Mouse (Mus musculus): ENCODE data around the gene Glt1d1. TPM values are rescaled to one million over a fixed set of nuclear protein-coding genes. Genes with fewer than 3 reads are reported as not detected.
A peak's percentile ranks its signal among the peaks of the same experiment; 100 is the strongest.
"Not testable (repeated sequence)": the region's sequence is repeated elsewhere in the genome, so short reads cannot be mapped to it uniquely, and the experiment has no call there.

The Glt1d1 gene
- total RNA-seq, 1 experiment, result 12.3 TPM

GRCm38 (mm10) chr5:127705976-127706375 is 73.9 kb downstream of the Glt1d1 start:
- in situ Hi-C loops (cut with MboI; ENCODE audit: low sequenced_read_pairs in 2 of 2, unreplicated experiment in 2 of 2), result no loop called here
- Histone ChIP-seq H3K9me3 (ENCODE audit: control insufficient read depth, insufficient read depth, low read depth, low read length) (no peaks in the 10 kb centered on the region), H3K9ac (ENCODE audit: insufficient read depth, low read depth, low read length, poor library complexity, severe bottlenecking) (no peak overlapping the region), H3K4me1 (ENCODE audit: control insufficient read depth in 2 of 2, insufficient read depth in 2 of 2, low read length in 2 of 2, poor library complexity in 1 of 2) (peaks cover 8 to 35% of the 10 kb centered on the region in 2 experiments), H3K4me3 (ENCODE audit: insufficient read depth in 1 of 2, low read depth in 1 of 2, low read length in 2 of 2, poor library complexity in 1 of 2, severe bottlenecking in 1 of 2) (no peak overlapping the region), H3K27ac (ENCODE audit: insufficient read depth, low read depth, low read length, poor library complexity, severe bottlenecking) (no peak overlapping the region; the same call in 1 of the 2 replicates), H3K36me3 (ENCODE audit: control insufficient read depth, insufficient read depth, low read length, poor library complexity, severe bottlenecking) (peaks cover 4% of the 10 kb centered on the region; the same call in 1 of the 2 replicates)
- TF ChIP-seq MAFK (IDR thresholded peaks at IDR 0.05; ENCODE audit: insufficient read depth, low read depth, low read length), result 0 out of 2 replicates have a peak, but pooled peaks have one; percentile 6
- no peak for TF ChIP-seq ZNF384 (IDR thresholded peaks at IDR 0.05; ENCODE audit: low read depth, low read length)
- DNase-seq (ENCODE audit: low read depth, low spot score), result no peak

DNA sequence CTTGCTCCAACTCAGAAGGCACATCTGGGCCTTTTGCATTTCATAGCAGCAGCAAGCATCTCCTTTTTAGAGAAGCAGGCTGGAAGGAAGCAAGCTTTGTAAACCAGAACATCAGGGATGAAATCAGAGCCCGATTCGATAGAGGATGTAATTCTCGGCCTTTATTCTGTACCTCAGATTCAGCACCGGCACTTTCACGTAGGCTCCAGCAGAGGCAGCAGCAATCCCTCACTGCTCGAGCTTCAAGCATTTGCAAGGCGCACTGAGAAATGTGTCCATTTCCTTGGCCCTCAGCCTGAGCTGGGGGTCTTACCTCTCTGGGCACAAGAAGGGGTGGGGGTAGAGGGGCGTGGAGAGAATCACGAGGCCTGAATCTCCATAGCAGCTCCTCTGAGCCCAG is 76.1 kb downstream of the Glt1d1 start:
- Histone ChIP-seq H3K9me3 (ENCODE audit: control insufficient read depth, insufficient read depth, low read depth, low read length) (no peaks in the 10 kb centered on the region), H3K36me3 (ENCODE audit: control insufficient read depth, insufficient read depth, low read length, poor library complexity, severe bottlenecking) (peaks cover 4% of the 10 kb centered on the region; the same call in 1 of the 2 replicates), H3K27ac (ENCODE audit: insufficient read depth, low read depth, low read length, poor library complexity, severe bottlenecking) (no peak overlapping the region), H3K4me3 (ENCODE audit: insufficient read depth in 1 of 2, low read depth in 1 of 2, low read length in 2 of 2, poor library complexity in 1 of 2, severe bottlenecking in 1 of 2) (no peak overlapping the region), H3K9ac (ENCODE audit: insufficient read depth, low read depth, low read length, poor library complexity, severe bottlenecking) (no peak overlapping the region), H3K4me1 (ENCODE audit: control insufficient read depth in 2 of 2, insufficient read depth in 2 of 2, low read length in 2 of 2, poor library complexity in 1 of 2) (peaks cover 8 to 32% of the 10 kb centered on the region in 2 experiments)
- no peak for DNase-seq (ENCODE audit: low read depth, low spot score)
- no peak for TF ChIP-seq CHD2 (IDR thresholded peaks at IDR 0.05; ENCODE audit: low read depth, low read length)
- in situ Hi-C loops (cut with MboI; ENCODE audit: low sequenced_read_pairs in 2 of 2, unreplicated experiment in 2 of 2), result no loop called here

DNA sequence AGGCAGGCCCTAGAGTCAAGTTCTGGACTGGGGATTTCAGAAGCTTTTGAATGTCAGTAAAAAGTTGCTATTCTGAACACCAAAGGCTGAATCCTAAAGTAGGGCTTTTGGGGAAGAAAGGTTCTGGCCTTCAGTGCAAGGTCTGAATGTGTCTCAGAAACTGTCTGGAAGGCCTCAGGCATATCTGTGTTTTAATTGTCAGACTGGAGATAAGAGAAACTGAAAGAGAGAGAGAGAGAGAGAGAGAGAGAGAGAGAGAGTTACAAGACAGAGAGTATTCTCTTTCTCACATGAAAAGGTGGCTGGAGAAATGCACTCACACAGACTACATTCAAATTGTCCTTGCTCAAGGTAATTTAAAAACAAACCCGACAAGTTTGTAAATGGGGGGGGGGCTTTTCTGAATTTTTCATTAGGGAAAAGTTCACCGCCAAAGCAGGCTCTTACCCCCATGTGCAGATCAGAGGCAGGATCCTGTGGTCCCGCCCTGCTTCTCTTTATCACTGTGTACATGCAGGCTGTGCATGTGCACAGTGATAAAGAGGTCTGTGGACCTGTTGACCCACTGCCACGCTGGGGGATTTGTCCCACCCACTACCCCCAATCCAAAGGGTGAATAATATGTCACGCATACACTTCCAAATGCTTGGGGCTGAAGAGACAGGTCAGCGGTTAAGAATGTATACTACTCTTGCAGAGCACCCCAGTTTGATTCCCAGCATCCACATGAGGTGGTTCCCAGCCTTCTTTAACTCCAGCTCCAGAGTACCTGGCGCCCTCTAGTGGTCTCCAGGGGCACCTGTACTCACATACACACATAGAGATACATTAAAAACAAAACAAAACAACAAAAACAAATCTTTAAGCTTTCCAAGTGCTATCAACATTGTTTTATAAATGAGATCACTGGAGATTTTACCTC is 83.0 kb downstream of the Glt1d1 start:
- H3K4me3 ChIP-seq (ENCODE audit: insufficient read depth in 1 of 2, low read depth in 1 of 2, low read length in 2 of 2, poor library complexity in 1 of 2, severe bottlenecking in 1 of 2), result no peak overlapping the region
- in situ Hi-C loops (cut with MboI; ENCODE audit: low sequenced_read_pairs in 2 of 2, unreplicated experiment in 2 of 2), result no loop called here
- no peaks in the 10 kb centered on the region for H3K9me3 ChIP-seq (ENCODE audit: control insufficient read depth, insufficient read depth, low read depth, low read length)
- no peaks in the 10 kb centered on the region for H3K36me3 ChIP-seq (ENCODE audit: control insufficient read depth, insufficient read depth, low read length, poor library complexity, severe bottlenecking)
- H3K4me1 ChIP-seq (ENCODE audit: control insufficient read depth in 2 of 2, insufficient read depth in 2 of 2, low read length in 2 of 2, poor library complexity in 1 of 2), result peaks cover 0 to 6% of the 10 kb centered on the region in 2 experiments; a peak in 2 of 4 replicates
- peak; percentile 81 for DNase-seq (ENCODE audit: low read depth, low spot score)
- TF ChIP-seq HCFC1 (IDR thresholded peaks at IDR 0.05; ENCODE audit: borderline replicate concordance, insufficient read depth, low read length) (no peak), MAFK (IDR thresholded peaks at IDR 0.05; ENCODE audit: insufficient read depth, low read depth, low read length) (no peak), CHD2 (IDR thresholded peaks at IDR 0.05; ENCODE audit: low read depth, low read length) (no peak), ZNF384 (IDR thresholded peaks at IDR 0.05; ENCODE audit: low read depth, low read length) (no peak), ZC3H11A (IDR thresholded peaks at IDR 0.05; ENCODE audit: borderline replicate concordance, low read depth, low read length) (peak; percentile 61; the same call in 1 of the 2 replicates)
- no peak overlapping the region for H3K9ac ChIP-seq (ENCODE audit: insufficient read depth, low read depth, low read length, poor library complexity, severe bottlenecking)
- H3K27ac ChIP-seq (ENCODE audit: insufficient read depth, low read depth, low read length, poor library complexity, severe bottlenecking), result no peak overlapping the region

DNA sequence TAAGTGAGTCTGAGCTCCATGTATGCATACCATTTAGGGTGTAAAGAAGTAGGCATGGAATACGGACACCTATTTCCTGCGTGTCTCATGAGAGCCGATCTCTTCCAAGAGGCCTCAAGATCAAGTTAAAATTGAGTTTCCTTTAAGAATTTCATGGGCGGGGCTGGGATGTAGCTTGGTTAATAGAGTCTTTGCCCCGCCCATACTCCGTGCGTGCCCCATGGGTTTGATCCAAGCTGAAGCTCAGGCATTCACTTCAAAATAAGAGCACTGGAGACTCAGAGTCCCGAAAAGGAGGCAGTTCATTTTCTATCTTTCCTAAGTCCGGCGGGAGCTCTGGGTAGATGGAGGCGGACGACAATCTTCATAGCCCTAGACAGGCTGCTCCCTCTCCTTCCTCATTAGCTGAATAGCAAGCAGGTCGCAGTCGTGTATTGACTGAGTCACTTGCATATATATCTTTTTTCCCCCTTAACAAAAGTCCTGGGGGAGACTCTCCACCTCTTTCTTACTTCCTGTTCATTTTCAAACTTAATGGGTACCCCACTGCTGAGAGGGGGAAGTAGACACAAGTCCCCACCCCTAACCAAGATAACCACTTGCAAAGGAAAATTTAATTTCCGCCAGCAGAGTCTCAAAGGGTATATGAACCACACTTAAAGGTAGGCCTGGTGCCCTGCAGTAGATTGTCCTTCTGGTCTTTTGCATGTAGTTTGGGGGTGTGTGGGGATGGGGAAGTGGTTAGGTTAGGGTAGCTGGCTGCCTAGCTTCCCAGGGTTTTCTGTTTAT is 88.7 kb downstream of the Glt1d1 start:
- DNase-seq (ENCODE audit: low read depth, low spot score), result peak; percentile 85
- TF ChIP-seq ZNF384 (IDR thresholded peaks at IDR 0.05; ENCODE audit: low read depth, low read length) (no peak), HCFC1 (IDR thresholded peaks at IDR 0.05; ENCODE audit: borderline replicate concordance, insufficient read depth, low read length) (no peak), ZC3H11A (IDR thresholded peaks at IDR 0.05; ENCODE audit: borderline replicate concordance, low read depth, low read length) (no peak), CHD2 (IDR thresholded peaks at IDR 0.05; ENCODE audit: low read depth, low read length) (no peak)
- in situ Hi-C loops (cut with MboI; ENCODE audit: low sequenced_read_pairs in 2 of 2, unreplicated experiment in 2 of 2), result no loop called here
- Histone ChIP-seq H3K36me3 (ENCODE audit: control insufficient read depth, insufficient read depth, low read length, poor library complexity, severe bottlenecking) (no peaks in the 10 kb centered on the region), H3K4me3 (ENCODE audit: insufficient read depth in 1 of 2, low read depth in 1 of 2, low read length in 2 of 2, poor library complexity in 1 of 2, severe bottlenecking in 1 of 2) (peak overlapping the region; percentile 15 to 56; a peak in 2 of 4 replicates), H3K27ac (ENCODE audit: insufficient read depth, low read depth, low read length, poor library complexity, severe bottlenecking) (no peak overlapping the region; the same call in 1 of the 2 replicates), H3K9me3 (ENCODE audit: control insufficient read depth, insufficient read depth, low read depth, low read length) (no peaks in the 10 kb centered on the region), H3K4me1 (ENCODE audit: control insufficient read depth in 2 of 2, insufficient read depth in 2 of 2, low read length in 2 of 2, poor library complexity in 1 of 2) (peaks cover 0 to 11% of the 10 kb centered on the region in 2 experiments; a peak in 2 of 4 replicates), H3K9ac (ENCODE audit: insufficient read depth, low read depth, low read length, poor library complexity, severe bottlenecking) (peak overlapping the region; percentile 73; the same call in 1 of the 2 replicates)

DNA sequence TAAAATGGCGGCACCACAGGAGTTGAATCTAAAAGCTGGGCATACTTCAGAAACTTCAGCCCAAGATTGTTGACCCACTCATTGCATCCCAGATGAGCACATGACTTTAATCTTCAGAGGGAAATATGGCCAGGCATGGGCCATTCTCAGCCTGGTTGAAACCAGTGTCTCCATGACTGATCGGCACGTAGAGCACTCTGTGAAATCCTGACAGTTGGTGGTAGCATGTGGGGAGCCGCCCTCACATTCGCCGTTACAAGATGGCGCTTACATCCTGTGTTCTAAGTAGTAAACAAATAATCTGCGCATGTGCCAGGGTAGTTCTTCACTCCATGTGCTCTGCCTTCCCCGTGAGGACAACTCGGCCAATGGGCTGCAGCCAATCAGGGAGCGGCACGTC is 90.1 kb downstream of the Glt1d1 start:
- H3K4me1 ChIP-seq (ENCODE audit: control insufficient read depth in 2 of 2, insufficient read depth in 2 of 2, low read length in 2 of 2, poor library complexity in 1 of 2), result peaks cover 0 to 11% of the 10 kb centered on the region in 2 experiments; a peak in 2 of 4 replicates
- H3K36me3 ChIP-seq (ENCODE audit: control insufficient read depth, insufficient read depth, low read length, poor library complexity, severe bottlenecking); H3K9ac ChIP-seq (ENCODE audit: insufficient read depth, low read depth, low read length, poor library complexity, severe bottlenecking); H3K4me3 ChIP-seq (ENCODE audit: insufficient read depth in 1 of 2, low read depth in 1 of 2, low read length in 2 of 2, poor library complexity in 1 of 2, severe bottlenecking in 1 of 2); in situ Hi-C loops (cut with MboI; ENCODE audit: low sequenced_read_pairs in 2 of 2, unreplicated experiment in 2 of 2); H3K27ac ChIP-seq (ENCODE audit: insufficient read depth, low read depth, low read length, poor library complexity, severe bottlenecking); H3K9me3 ChIP-seq (ENCODE audit: control insufficient read depth, insufficient read depth, low read depth, low read length); DNase-seq (ENCODE audit: low read depth, low spot score): not testable (repeated sequence)
